In genomic region chr5:122422071-122422964, GRCm38 (mm10) we compare ENCODE assay signal across 7 mouse cellular contexts. TPM values are rescaled to one million over a fixed set of nuclear protein-coding genes. Genes with fewer than 3 reads are reported as not detected.
DNase-seq lines count a peak whose midpoint lies in the region; ATAC-seq lines count a peak whose summit lies in the region.

No protein-coding gene starts in this region.

- H3K9ac ChIP-seq in intestine, embryonic 15.5 days: peak overlapping the region; percentile 97

- peaks cover 6% of the 10 kb centered on the region; the same call in 1 of the 2 replicates for H3K4me1 ChIP-seq in intestine, embryonic 15.5 days (replicated peaks)
- peaks cover 21% of the 10 kb centered on the region for H3K4me1 ChIP-seq in midbrain, embryonic 10.5 days

- H3K4me3 ChIP-seq in intestine, embryonic 15.5 days (replicated peaks): peak overlapping the region; percentile 87
- peak overlapping the region; percentile 89 for H3K4me3 ChIP-seq in midbrain, embryonic 10.5 days

- H3K27me3 ChIP-seq in intestine, embryonic 15.5 days (replicated peaks): no peaks in the 10 kb centered on the region
- H3K27me3 ChIP-seq in midbrain, embryonic 10.5 days (ENCODE audit: low read depth, poor library complexity, severe bottlenecking): no peaks in the 10 kb centered on the region

- H3K36me3 ChIP-seq in intestine, embryonic 15.5 days: no peaks in the 10 kb centered on the region
- H3K36me3 ChIP-seq in midbrain, embryonic 10.5 days: peaks cover 21% of the 10 kb centered on the region

- DNase-seq in adrenal gland, adult 18-20 months (ENCODE audit: low spot score in 2 of 2): peak; percentile 87 to 88
- DNase-seq in embryo, embryonic 11 days: peak; percentile 92
- peak; percentile 80 to 94 for DNase-seq in gastrocnemius, postnatal 36 days
- DNase-seq in left cerebral cortex, postnatal 25 days (ENCODE audit: low spot score in 2 of 2): peak; percentile 91 to 92
- DNase-seq in midbrain, embryonic 10.5 days (ENCODE audit: low spot score): peak; percentile 92
- DNase-seq in right cerebral cortex, postnatal 4 days: peak; percentile 87

- WGBS in intestine, embryonic 15.5 days: under 1% methylated on average over 72 of the region's 73 CpGs
- WGBS in midbrain, embryonic 10.5 days: under 1% methylated on average over 73 of the region's 73 CpGs

- intact Hi-C loops in gastrocnemius, postnatal 36 days (cut with DNase I): no loop called here
- intact Hi-C loops in left cerebral cortex, postnatal 25 days (cut with DNase I): loop anchor here (2.0 to 5.0 kb wide), 2 partner anchors 204 to 305 kb away; no protein-coding TSS in a partner anchor

- H3K27ac ChIP-seq in intestine, embryonic 15.5 days: peak overlapping the region; percentile 85
- peak overlapping the region; percentile 99 for H3K27ac ChIP-seq in midbrain, embryonic 10.5 days (replicated peaks)

- peak overlapping the region; percentile 86 for H3K4me2 ChIP-seq in intestine, embryonic 15.5 days (replicated peaks)

- ATAC-seq in intestine, embryonic 15.5 days: peak; percentile 93

- no peaks in the 10 kb centered on the region for H3K9me3 ChIP-seq in intestine, embryonic 15.5 days
- no peaks in the 10 kb centered on the region for H3K9me3 ChIP-seq in midbrain, embryonic 10.5 days (replicated peaks)

RNA-seq across cellular contexts. Expression of gene Anapc7, which starts 0.8 kb away (rescaled TPM):
- total RNA-seq in adrenal gland, adult 18-20 months (2021): 10 to 100 TPM; 42.2 to 51.8 TPM
- total RNA-seq in gastrocnemius, postnatal 36 days (2021): 10 to 100 TPM; 11.3 to 13.2 TPM
- polyA plus RNA-seq in intestine, embryonic 15.5 days (2015; fragmentation: Nextera tagmentation; extraction: Ambion mirVana): 35.2 and 38.3 TPM in 2 replicates
- total RNA-seq in left cerebral cortex, postnatal 25 days (2021): 10 to 100 TPM; 27.8 to 28.1 TPM
- polyA plus RNA-seq in midbrain, embryonic 10.5 days (2016; fragmentation: Nextera tagmentation; extraction: Ambion mirVana): 53.9 and 57.7 TPM in 2 replicates

RNA-seq across cellular contexts. Expression of gene Arpc3, which starts 30.6 kb away (rescaled TPM):
- total RNA-seq in adrenal gland, adult 18-20 months (2021): 100 to 1,000 TPM; 238 to 281 TPM
- total RNA-seq in gastrocnemius, postnatal 36 days (2021): 10 to 100 TPM; 47.2 to 51.2 TPM
- polyA plus RNA-seq in intestine, embryonic 15.5 days (2015; fragmentation: Nextera tagmentation; extraction: Ambion mirVana): 128 and 138 TPM in 2 replicates
- 100 to 1,000 TPM; 225 to 243 TPM for total RNA-seq in left cerebral cortex, postnatal 25 days (2021)
- 88.6 and 103 TPM in 2 replicates for polyA plus RNA-seq in midbrain, embryonic 10.5 days (2016; fragmentation: Nextera tagmentation; extraction: Ambion mirVana)

RNA-seq across cellular contexts. Expression of gene Fam216a, which starts 50.2 kb away (rescaled TPM):
- 10 to 100 TPM; 22.5 to 31.1 TPM for total RNA-seq in adrenal gland, adult 18-20 months (2021)
- total RNA-seq in gastrocnemius, postnatal 36 days (2021): 1 to 10 TPM; 4.2 to 6.5 TPM
- 44.0 and 48.0 TPM in 2 replicates for polyA plus RNA-seq in intestine, embryonic 15.5 days (2015; fragmentation: Nextera tagmentation; extraction: Ambion mirVana)
- 10 to 100 TPM; 68.4 to 73.7 TPM for total RNA-seq in left cerebral cortex, postnatal 25 days (2021)
- polyA plus RNA-seq in midbrain, embryonic 10.5 days (2016; fragmentation: Nextera tagmentation; extraction: Ambion mirVana): 85.5 and 98.8 TPM in 2 replicates

RNA-seq across cellular contexts. Expression of gene Gpn3, which starts 50.6 kb away (rescaled TPM):
- total RNA-seq in adrenal gland, adult 18-20 months (2021): 10 to 100 TPM; 29.7 to 34.9 TPM
- total RNA-seq in gastrocnemius, postnatal 36 days (2021): 10 to 100 TPM; 22.4 to 23.8 TPM
- 62.9 and 67.2 TPM in 2 replicates for polyA plus RNA-seq in intestine, embryonic 15.5 days (2015; fragmentation: Nextera tagmentation; extraction: Ambion mirVana)
- 10 to 100 TPM; 24.9 to 25.8 TPM for total RNA-seq in left cerebral cortex, postnatal 25 days (2021)
- 76.9 and 82.9 TPM in 2 replicates for polyA plus RNA-seq in midbrain, embryonic 10.5 days (2016; fragmentation: Nextera tagmentation; extraction: Ambion mirVana)

Comparison
In these comparisons a context has a peak if more than half of its experiments do, and no peak if none do; other contexts are left out.
1. Peak in every context shown above with its lines: DNase-seq, ATAC-seq, H3K4me3 ChIP-seq and H3K27ac ChIP-seq.
2. RNA of gene Arpc3, which starts 30.6 kb away (total RNA-seq): 238 to 281 TPM in adrenal gland, adult 18-20 months and 225 to 243 TPM in left cerebral cortex, postnatal 25 days; 47.2 to 51.2 TPM in gastrocnemius, postnatal 36 days; every median in the first group is over 4 times any median in the second.